Mouse (Mus musculus): Measurements from ENCODE around the gene Nob1.

GRCm38 (mm10) chr8:107405935-107406334 lies 18.9 kb downstream of the Nob1 start:
- TF ChIP-seq CTCF (IDR thresholded peaks at IDR 0.05; ENCODE audit: low read depth) (no peak), EP300 (IDR thresholded peaks at IDR 0.05; ENCODE audit: low read depth) (no peak)
